Mouse (Mus musculus) adipocyte (in vitro differentiated cells): ENCODE measurements at regions not wholly inside any gene's neighbourhood (a gene's known extent, or its start where the extent isn't known, plus 50 kb on each side); places are given as distances from the start of the nearest gene placed in this dataset.
A peak's percentile ranks its signal among the peaks of the same experiment; 100 is the strongest.

Experiments used
- DNase-seq: peaks from one replicate; pipeline ENCODE4 v3.0.0-alpha.2; 2016; ENCODE audit warnings: low spot score

DNA sequence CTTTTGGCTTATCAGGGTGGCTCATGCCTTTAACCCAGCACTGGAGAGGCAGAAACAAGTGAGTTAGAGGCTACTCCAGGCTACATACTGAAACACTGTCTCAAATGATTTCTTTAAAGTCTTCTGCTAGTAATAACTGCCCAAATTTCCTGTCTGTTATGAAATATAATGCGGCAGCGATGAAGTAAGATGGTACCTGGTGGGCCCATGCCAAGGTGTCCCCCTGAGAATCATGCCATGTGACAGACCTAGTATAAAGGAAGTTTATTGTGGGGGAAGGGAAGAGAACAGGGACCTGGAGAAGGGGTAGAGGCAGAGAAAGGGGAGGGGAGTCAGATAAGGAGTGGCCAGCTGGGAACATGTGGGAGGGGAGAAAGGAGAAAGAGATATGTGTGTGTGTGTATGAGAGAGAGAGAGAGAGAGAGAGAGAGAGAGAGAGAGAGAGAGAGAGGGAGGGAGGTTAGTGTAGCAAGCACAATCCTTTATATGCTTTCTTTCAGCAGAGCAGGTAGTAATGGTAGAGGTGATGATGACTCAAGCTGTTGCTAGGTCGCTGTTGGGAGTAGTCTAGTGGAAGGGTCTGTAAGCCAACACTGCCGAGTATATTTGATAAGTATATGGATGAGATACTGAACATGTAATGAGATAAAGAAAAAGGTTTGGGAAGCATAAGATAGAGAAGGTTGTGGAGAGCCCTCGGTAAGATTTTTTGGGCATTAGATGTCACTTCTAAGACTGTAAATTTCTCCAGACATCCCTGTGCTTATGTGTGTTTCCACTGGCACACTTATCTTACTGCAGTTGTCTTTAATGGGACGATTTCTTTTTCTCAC lies 71.1 kb upstream of the Dph5 start:
- no peak for DNase-seq

DNA sequence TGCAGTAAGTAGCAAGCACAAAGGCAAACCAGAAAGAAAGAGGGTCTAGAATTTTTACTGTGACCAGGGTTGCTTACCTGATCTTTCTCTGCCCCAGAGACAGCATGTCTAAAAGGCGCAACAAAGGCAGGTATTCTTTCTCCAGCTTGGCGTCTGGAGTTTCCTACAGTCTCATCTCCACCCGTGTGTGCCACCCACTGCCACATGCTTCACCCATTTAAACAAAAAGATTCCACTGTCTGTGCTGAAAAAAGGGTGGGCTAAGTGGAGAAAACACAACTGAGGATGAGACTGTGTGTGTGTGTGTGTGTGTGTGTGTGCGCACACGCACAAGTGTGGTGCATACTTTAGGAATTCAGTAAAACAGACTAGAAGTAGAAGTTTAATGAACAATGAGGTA lies 69.9 kb upstream of the Dph5 start:
- DNase-seq = no peak

DNA sequence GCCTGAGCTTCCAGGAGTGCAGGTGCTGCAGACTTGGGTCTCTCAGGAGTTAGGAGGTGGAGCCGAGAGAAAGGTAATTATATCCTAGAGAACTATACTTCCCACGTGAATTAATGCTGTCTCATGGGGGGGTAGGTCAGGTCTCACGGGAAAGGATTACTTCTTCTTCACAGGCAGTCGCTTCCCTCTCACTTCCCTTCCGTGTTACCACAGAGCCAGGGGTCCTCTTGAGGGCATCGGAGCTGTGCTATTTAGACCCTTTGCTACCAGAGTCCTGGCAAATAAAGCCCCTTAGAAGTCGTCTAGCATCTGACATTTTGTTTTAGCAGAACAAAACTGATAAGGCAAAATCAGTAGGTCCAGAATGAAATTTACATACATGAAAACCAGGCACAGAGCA lies 68.9 kb upstream of the Dph5 start:
- no peak for DNase-seq

DNA sequence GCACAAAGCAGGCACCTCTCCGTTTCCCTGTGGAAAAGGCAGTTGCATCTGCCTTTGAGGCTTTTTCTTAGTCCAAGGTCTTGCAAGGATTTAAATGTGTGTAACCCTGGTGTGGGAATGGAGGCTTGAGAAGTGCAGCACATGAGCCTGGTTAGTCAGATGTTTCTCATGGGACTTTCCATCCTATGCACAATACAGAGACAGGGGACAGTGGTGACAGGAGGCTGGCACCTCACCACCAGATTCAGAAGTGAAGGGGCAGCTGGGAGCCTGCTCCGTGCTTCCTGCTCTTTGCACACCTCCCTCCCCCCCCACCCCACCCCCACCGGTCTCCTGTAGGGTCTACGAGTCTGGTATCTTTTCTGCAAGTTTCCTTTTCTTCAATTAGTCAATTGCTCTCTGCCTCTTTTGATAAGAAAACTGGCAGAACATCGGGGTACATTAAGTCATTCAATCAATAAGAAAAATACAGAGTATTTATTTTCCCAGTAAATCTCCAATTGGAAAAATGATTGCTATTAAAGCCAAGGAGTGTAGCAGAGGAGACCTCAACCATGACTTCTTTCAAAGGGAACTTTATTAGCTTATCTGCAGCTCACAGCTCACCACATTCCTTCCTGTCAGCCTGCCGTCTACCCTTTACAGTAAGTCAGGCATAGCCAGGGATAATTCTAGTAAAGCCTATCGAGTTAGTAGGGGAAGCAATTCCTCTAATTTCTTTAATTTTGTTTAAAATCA lies 68.1 kb upstream of the Dph5 start:
- DNase-seq = no peak

DNA sequence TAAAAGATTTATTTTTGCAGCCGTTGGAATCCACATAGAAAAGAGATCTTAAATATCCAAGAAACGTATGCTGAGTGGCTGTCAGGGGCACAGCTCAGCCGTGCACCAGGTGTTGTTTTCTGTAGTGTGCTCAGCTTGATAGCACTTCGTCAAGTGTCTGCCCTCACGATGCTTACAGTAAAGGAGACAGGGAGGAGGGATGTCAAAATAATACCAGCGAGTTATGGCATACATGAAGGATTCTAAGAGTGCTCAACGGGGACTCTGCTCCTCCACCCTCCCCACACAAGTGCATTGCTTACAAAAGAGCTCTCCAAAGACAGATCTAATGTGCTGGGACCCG lies 67.5 kb upstream of the Dph5 start:
- DNase-seq = no peak

GRCm38 (mm10) chr3:115821627-115822026 lies 66.0 kb upstream of the Dph5 start:
- DNase-seq = no peak

DNA sequence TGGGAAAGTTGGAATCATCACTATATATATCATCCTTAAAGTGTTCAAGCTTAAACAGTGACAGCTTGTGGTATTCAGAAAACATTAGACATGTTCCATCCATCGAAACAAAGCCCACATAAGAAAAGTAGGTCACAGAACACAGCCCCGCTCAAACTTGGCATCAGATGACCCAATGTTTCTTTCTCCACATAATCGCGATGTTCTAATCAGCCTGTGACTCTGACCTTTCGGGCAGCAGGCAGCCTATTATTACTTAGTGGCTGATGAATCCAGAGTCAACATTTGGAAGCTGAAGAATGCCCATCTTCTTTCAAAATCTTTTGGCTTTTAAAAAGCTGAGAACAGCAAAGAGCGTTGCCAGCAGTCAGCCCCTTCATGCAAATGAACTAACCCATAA lies 65.1 kb upstream of the Dph5 start:
- peak; percentile 13 for DNase-seq

DNA sequence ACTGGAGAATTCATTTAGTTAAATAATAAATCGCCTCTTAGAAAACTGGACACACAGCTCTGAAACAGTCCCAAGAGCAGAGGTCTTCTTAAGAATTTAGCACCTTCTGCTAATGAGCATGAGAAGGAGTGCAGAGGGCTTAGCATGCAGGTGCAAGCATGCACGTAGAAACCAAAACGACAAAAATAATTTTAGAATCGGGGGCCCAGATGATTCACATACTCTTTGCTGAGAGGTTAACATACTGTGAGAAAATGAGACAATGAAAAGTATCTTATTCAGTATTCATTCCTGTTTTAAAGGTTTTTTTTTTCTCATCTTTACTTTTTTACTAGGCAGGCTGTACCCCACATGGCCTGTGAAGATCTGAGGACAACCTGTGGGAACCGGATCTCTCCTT lies 63.9 kb upstream of the Dph5 start:
- no peak for DNase-seq

DNA sequence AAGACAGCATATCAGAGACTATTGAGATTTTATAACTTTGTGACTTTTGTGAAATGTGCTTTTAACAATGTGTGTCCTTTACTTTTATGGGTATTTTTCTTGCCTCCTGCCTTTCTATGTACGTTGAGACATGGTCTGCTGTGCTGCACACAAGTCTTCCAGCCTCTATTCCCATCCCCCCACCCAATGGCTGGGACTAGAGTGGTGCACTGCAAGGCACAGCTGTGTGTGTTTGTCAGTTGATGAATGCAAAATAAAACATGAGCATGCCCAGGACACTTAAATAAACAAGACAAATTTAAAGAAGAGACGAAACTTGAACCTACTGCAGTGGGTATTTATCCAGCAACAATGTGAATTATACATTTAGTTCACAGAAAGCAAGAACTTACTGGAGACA lies 62.8 kb upstream of the Dph5 start:
- DNase-seq = no peak

GRCm38 (mm10) chr3:115835381-115835780 lies 52.3 kb upstream of the Dph5 start:
- DNase-seq = no peak

GRCm38 (mm10) chr3:115837617-115838216 lies 49.9 kb upstream of the Dph5 start:
- DNase-seq = no peak
